Mouse (Mus musculus): ENCODE measurements around the gene C1qtnf1. TPM values are rescaled to one million over a fixed set of nuclear protein-coding genes. Genes with fewer than 3 reads are reported as not detected.

The C1qtnf1 gene
- polyA plus RNA-seq, 1 experiment from 2014 or later: 1.6 TPM

Other genes starting within 250 kb of the C1qtnf1 start
- 22.7 and 24.5 TPM in 2 replicates for gene Cyth1, start 179.6 kb upstream of the C1qtnf1 start, polyA plus RNA-seq (2015; fragmentation: Nextera tagmentation; extraction: Ambion mirVana)
- gene Usp36, start 138.0 kb upstream of the C1qtnf1 start, polyA plus RNA-seq (2015; fragmentation: Nextera tagmentation; extraction: Ambion mirVana): 14.1 and 16.9 TPM in 2 replicates
- gene Cep295nl, start 85.7 kb upstream of the C1qtnf1 start, polyA plus RNA-seq (2015; fragmentation: Nextera tagmentation; extraction: Ambion mirVana): 0.13 and 0.31 TPM in 2 replicates
- 36.0 and 38.8 TPM in 2 replicates for gene Timp2, start 72.5 kb upstream of the C1qtnf1 start, polyA plus RNA-seq (2015; fragmentation: Nextera tagmentation; extraction: Ambion mirVana)
- 1.1 and 1.3 TPM in 2 replicates for gene Lgals3bp, start 26.1 kb upstream of the C1qtnf1 start, polyA plus RNA-seq (2015; fragmentation: Nextera tagmentation; extraction: Ambion mirVana)
- 20.2 and 20.3 TPM in 2 replicates for gene Cant1, start 9.1 kb upstream of the C1qtnf1 start, polyA plus RNA-seq (2015; fragmentation: Nextera tagmentation; extraction: Ambion mirVana)
- gene Engase, start 48.6 kb downstream of the C1qtnf1 start, polyA plus RNA-seq (2015; fragmentation: Nextera tagmentation; extraction: Ambion mirVana): 4.5 and 5.6 TPM in 2 replicates